Mouse (Mus musculus) forebrain, embryonic 16.5 days (tissue): ENCODE results near the gene Vash1. TPM values are rescaled to one million over a fixed set of nuclear protein-coding genes. Genes with fewer than 3 reads are reported as not detected.

ENCODE experiments used
- ATAC-seq: fragments of 200-750 bp; cut with Nextera tagmentation; 2 replicates; pipeline ENCODE4 v1.8.0; 2017; ENCODE audit warnings: mild to moderate bottlenecking, moderate library complexity
- H3K27ac ChIP-seq: fragments of 300-500 bp; sonication (generic); 2 replicates; pipeline ENCODE4 v1.5.1; 2014; ENCODE audit warnings: low read length, control low read depth
- H3K27me3 ChIP-seq: fragments of 300-500 bp; sonication (generic); replicated peaks from 2 replicates; pipeline ENCODE4 v1.6.1; 2014; ENCODE audit warnings: low read length; ENCODE audit not compliant: control insufficient read depth, insufficient read depth
- H3K36me3 ChIP-seq: fragments of 300-500 bp; sonication (generic); 2 replicates; pipeline ENCODE4 v1.6.1; 2014; ENCODE audit not compliant: control insufficient read depth, insufficient read depth
- H3K4me1 ChIP-seq: fragments of 300-500 bp; sonication (generic); replicated peaks from 2 replicates; pipeline ENCODE4 v1.6.1; 2014; ENCODE audit warnings: low read length; ENCODE audit not compliant: control insufficient read depth, insufficient read depth
- H3K4me2 ChIP-seq: fragments of 300-500 bp; sonication (generic); 2 replicates; pipeline ENCODE4 v1.6.1; 2014; ENCODE audit warnings: mild to moderate bottlenecking, low read length, control low read depth
- H3K4me3 ChIP-seq: fragments of 300-500 bp; sonication (generic); replicated peaks from 2 replicates; pipeline ENCODE4 v1.5.1; 2014; ENCODE audit warnings: mild to moderate bottlenecking, low read length, control low read depth
- H3K9ac ChIP-seq: fragments of 300-500 bp; sonication (generic); replicated peaks from 2 replicates; pipeline ENCODE4 v1.6.1; 2014; ENCODE audit warnings: low read depth, low read length, control low read depth
- H3K9me3 ChIP-seq: fragments of 300-500 bp; sonication (generic); 2 replicates; pipeline ENCODE4 v1.6.1; 2016; ENCODE audit warnings: low read length; ENCODE audit not compliant: control insufficient read depth
- WGBS: fragments of 180-500 bp; shearing (Covaris S2); extraction: QIAGEN DNeasy Blood & Tissue Kit; methylation state at CpG from one replicate; pipeline ENCODE4 v1.1.7; 2014; 5-methylcytosine and 5-hydroxymethylcytosine counted together
- polyA plus RNA-seq: library from polyadenylated mRNA; unstranded; fragments of >200 nt; fragmentation: Nextera tagmentation; extraction: Ambion mirVana; gene quantifications from 2 replicates; pipeline ENCODE4 v1.2.1, GENCODE M21; 2015

The Vash1 gene
- polyA plus RNA-seq, 1 experiment from 2014 or later = 41.7 TPM

DNA sequence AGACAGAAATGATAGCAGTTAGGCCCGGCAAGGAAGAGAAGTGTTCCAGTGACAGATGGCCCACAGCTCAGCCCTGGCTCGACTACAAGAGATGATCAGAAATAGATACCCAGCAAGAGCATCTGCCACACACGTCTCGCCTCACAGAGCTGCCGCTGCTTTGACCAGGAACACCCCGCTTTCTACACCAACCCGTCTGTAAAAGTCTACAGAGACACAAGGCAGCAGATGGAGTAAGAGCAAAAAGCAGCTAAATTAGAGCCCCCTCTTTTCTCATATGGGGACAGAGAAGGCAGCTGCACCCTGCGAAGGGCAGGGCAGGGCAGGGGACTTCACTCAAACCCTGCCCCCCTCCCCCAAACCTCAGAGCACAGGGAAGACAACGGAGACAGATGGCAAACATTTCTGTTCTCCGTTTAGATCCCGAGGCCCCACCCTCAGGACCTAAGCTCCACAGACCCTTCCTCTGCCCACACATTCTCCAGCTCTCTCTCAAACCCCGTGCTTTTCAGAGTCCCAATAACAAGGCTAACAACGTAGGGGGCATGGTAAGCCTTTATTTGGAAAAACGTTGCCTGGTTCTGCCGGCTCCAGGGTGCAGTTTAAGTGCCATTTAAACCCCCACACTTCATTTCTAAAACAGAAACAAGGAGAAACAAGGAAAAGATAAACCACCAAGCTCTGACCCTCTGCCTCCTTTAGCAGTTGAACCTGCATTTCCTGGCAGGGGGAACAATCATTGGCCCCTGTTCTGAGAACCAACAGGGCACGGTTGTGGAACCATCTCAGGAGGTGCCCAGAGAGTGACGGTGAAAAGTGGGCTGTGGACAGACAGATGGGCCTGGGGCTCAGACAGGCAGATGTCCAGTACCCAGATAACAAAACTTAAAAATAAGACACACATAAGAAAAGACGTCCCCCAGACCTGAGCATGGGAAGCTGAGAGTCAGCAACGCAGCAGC, 21.7 kb downstream of the Vash1 start:
- peak overlapping the region; percentile 88 for H3K27ac ChIP-seq
- H3K4me3 ChIP-seq = no peak overlapping the region
- ATAC-seq = peak; percentile 84
- WGBS = 28% methylated on average over 19 of the region's 19 CpGs
- H3K9me3 ChIP-seq = no peaks in the 10 kb centered on the region
- peak overlapping the region; percentile 32; the same call in 1 of the 2 replicates for H3K9ac ChIP-seq
- peak overlapping the region; percentile 17; the same call in 1 of the 2 replicates for H3K4me2 ChIP-seq
- H3K4me1 ChIP-seq = peaks cover 29% of the 10 kb centered on the region
- H3K36me3 ChIP-seq = peaks cover 10% of the 10 kb centered on the region
- H3K27me3 ChIP-seq = no peaks in the 10 kb centered on the region

DNA sequence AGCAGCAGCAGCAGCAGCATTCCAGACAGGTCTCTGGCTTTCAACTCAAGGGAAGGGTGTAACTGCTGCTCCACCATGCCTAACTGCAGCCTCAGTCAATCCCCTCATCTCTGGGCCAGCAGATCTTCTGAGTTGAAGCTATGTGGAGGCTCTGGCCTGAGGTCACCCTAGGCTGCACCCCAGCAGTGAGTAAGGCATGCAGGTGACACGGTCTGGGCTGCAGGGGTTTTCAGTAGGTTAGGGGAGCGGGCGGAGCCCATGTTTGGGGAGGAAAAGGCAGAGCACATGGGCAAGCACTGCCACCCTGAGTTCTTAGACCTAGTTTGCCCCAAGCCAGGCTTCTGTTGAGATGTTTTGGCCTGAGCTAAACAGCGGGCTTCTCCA, 22.4 kb downstream of the Vash1 start:
- H3K4me3 ChIP-seq = no peak overlapping the region
- H3K4me2 ChIP-seq = no peak overlapping the region
- ATAC-seq = no peak
- no peaks in the 10 kb centered on the region for H3K9me3 ChIP-seq
- peak overlapping the region; percentile 88 for H3K27ac ChIP-seq
- H3K27me3 ChIP-seq = no peaks in the 10 kb centered on the region
- H3K36me3 ChIP-seq = peaks cover 6% of the 10 kb centered on the region
- H3K9ac ChIP-seq = no peak overlapping the region
- H3K4me1 ChIP-seq = peaks cover 29% of the 10 kb centered on the region
- 63% methylated on average over 4 of the region's 4 CpGs for whole genome bisulfite sequencing

DNA sequence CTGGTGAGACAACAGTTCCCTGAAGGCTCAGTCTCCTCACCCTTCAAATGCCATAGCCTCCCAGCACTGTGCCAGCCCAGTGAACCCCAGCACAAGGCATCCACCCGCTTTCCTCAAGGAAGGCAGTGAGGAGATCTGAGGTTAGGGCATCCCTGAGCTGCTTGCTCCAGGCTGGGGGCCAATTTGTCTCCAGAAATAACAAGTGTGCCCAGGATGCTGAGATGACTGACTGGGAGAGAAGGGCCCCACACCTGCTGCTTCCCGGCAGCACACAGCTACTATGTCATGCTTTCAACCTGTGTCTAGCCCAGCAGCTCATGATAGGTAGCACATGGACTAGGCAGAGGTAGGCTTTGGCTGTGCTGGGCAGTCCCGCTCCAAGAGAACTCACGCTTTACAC, 23.0 kb downstream of the Vash1 start:
- WGBS = 93% methylated on average over 4 of the region's 4 CpGs
- ATAC-seq = no peak
- no peaks in the 10 kb centered on the region for H3K9me3 ChIP-seq

DNA sequence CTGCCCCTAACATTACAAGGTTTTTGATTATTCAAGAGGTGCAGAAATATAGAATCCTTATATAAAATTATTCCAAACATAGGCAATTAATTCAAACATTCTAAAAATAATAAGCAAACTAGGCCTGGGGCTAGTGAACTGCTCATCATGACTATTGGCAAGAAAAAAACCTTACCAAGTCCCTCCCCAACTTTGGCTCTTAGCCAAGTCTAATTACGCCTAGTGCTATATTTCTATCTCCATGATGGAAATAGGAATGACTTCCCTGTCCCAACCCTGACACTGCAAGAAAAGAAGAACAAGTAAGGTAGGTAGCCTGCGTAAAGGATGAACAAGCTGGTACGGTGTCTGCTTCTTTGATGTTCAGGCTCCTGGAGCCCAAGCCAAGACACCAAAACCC, 24.2 kb downstream of the Vash1 start:
- no peak for ATAC-seq
- Histone ChIP-seq H3K9ac (no peak overlapping the region), H3K27me3 (no peaks in the 10 kb centered on the region), H3K9me3 (no peaks in the 10 kb centered on the region), H3K27ac (no peak overlapping the region), H3K36me3 (no peaks in the 10 kb centered on the region), H3K4me3 (no peak overlapping the region), H3K4me2 (no peak overlapping the region), H3K4me1 (peaks cover 29% of the 10 kb centered on the region)
- 75% methylated on average over 3 of the region's 3 CpGs for WGBS

More for the DNA sequence above, 23.0 kb downstream of the Vash1 start:
- Histone ChIP-seq H3K9ac (no peak overlapping the region), H3K4me2 (no peak overlapping the region), H3K36me3 (peaks cover 3% of the 10 kb centered on the region; the same call in 1 of the 2 replicates), H3K27me3 (no peaks in the 10 kb centered on the region), H3K27ac (no peak overlapping the region), H3K4me3 (no peak overlapping the region), H3K4me1 (peaks cover 29% of the 10 kb centered on the region)

DNA sequence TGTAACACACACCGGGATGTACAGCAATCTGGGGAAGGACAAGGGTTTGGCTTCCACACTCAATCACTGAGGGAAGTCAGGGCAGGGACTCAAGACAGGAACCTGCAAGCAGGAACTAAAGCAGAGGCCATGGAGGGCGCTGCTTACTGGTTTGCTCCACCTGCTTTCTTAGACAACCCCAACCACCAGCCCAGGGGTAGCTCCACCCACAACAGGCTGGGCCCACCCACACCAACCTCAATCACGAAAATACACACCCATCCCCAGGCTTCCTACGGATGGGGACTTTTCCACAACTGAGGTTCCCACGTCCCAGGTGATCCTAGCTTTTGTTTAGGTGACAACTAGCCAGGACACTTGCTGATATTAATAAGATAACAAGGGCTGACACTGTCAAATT, 27.3 kb downstream of the Vash1 start:
- H3K4me2 ChIP-seq = no peak overlapping the region
- H3K36me3 ChIP-seq = no peaks in the 10 kb centered on the region
- H3K9ac ChIP-seq = no peak overlapping the region
- peaks cover 7% of the 10 kb centered on the region for H3K4me1 ChIP-seq
- H3K4me3 ChIP-seq = no peak overlapping the region
- ATAC-seq = no peak
- no peaks in the 10 kb centered on the region for H3K9me3 ChIP-seq
- 85% methylated on average over 5 of the region's 5 CpGs for WGBS
- no peak overlapping the region for H3K27ac ChIP-seq
- no peaks in the 10 kb centered on the region for H3K27me3 ChIP-seq

- Histone ChIP-seq H3K27ac (no peak overlapping the region), H3K4me1 (no peaks in the 10 kb centered on the region; the same call in 1 of the 2 replicates), H3K4me3 (no peak overlapping the region), H3K9me3 (no peaks in the 10 kb centered on the region), H3K36me3 (no peaks in the 10 kb centered on the region), H3K9ac (no peak overlapping the region), H3K4me2 (no peak overlapping the region), H3K27me3 (no peaks in the 10 kb centered on the region)
- no peak for ATAC-seq
- WGBS = 73% methylated on average over 5 of the region's 5 CpGs
Measured at GRCm38 (mm10) chr12:86714026-86714425, 35.5 kb downstream of the Vash1 start.

DNA sequence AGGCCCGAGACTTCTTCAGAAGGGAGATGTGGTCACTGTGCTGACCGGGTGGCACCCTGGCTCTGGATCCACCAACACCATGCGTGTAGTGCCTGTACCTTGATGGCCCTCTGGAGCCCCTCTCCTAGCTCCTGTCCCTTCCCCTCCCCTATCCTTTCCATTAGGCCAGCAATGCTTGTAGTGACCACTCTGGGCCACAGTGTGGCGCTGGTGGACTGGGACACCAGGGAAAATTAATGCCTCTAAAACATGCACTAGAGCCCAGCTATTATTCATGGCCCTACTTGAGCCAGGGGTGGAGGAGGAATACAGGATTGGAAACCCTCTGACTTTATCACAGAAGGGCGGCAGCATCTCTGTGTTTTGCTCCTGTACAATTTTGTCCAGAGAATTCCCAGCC, 36.9 kb downstream of the Vash1 start:
- no peak for ATAC-seq

DNA sequence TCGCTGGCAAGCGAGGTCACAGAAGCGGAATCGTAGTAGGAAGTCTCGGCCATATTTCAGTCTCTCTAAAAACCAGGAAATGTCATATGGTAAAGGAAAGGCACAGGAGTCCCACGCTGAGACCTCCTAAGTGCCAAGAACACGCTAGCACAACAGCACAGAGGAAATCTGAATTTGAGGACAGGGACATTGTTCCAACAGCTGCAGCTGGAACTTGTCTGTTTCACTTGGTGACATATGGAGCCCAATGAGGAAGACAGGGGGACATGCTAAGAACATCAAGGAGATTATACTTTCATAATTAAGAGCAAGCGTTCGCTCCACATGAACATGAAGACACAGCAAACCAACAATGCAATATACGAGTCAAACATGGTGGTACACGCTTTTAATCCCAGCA, 38.5 kb downstream of the Vash1 start:
- no peak overlapping the region for H3K27ac ChIP-seq
- no peak for ATAC-seq
- 92% methylated on average over 11 of the region's 11 CpGs for WGBS

More for the DNA sequence above, 36.9 kb downstream of the Vash1 start:
- no peak overlapping the region for H3K4me2 ChIP-seq
- no peak overlapping the region for H3K4me3 ChIP-seq
- H3K9me3 ChIP-seq = no peaks in the 10 kb centered on the region
- WGBS = 45% methylated on average over 5 of the region's 5 CpGs
- no peaks in the 10 kb centered on the region for H3K27me3 ChIP-seq
- H3K27ac ChIP-seq = no peak overlapping the region
- H3K36me3 ChIP-seq = no peaks in the 10 kb centered on the region
- no peaks in the 10 kb centered on the region; the same call in 1 of the 2 replicates for H3K4me1 ChIP-seq
- H3K9ac ChIP-seq = no peak overlapping the region

DNA sequence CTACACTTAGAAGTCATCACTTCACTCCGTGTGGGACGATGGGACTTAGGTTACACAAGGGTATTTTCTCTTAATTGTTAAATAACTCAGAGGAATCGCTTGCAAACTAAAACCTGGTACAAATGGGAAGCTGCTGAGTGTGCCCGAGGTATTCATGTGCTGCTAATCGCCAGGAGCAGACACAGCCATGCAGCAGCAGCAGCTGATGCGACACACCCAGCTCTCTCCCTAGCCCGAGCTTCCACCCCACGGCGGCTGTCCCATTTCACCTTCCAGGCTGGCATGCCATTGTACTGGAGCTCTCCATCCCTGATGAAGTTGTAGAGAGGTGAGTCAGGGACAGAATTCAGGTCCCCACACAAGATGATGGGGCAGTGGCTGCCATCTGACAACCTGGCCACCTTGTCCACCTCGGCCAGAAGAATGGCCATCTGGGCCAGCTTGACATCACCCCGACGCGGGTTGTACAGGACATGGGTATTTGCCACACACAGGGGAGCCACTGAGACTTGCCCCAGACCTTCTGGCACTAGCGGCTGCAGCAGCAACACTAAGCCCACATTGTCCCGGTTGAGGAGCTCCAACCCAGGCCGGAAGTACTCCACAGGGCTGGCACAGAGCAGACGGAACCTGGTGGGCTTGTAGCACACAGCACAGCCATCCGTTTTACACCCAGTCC, 41.6 kb downstream of the Vash1 start:
- no peak overlapping the region for H3K4me2 ChIP-seq

More for the DNA sequence above, 38.5 kb downstream of the Vash1 start:
- H3K4me2 ChIP-seq = no peak overlapping the region
- H3K9ac ChIP-seq = no peak overlapping the region
- no peaks in the 10 kb centered on the region for H3K9me3 ChIP-seq
- H3K36me3 ChIP-seq = no peaks in the 10 kb centered on the region
- no peaks in the 10 kb centered on the region; the same call in 1 of the 2 replicates for H3K4me1 ChIP-seq
- H3K4me3 ChIP-seq = no peak overlapping the region
- H3K27me3 ChIP-seq = no peaks in the 10 kb centered on the region

More for the DNA sequence above, 41.6 kb downstream of the Vash1 start:
- H3K4me3 ChIP-seq = no peak overlapping the region
- no peak overlapping the region for H3K27ac ChIP-seq
- H3K9ac ChIP-seq = no peak overlapping the region
- no peaks in the 10 kb centered on the region for H3K36me3 ChIP-seq
- 84% methylated on average over 18 of the region's 18 CpGs for WGBS
- ATAC-seq = no peak
- no peaks in the 10 kb centered on the region for H3K27me3 ChIP-seq
- H3K4me1 ChIP-seq = peaks cover 10% of the 10 kb centered on the region
- H3K9me3 ChIP-seq = no peaks in the 10 kb centered on the region
